In genomic region chr6:90575261-90575715, GRCm38 (mm10) we compare ENCODE assay signal across 8 mouse cellular contexts. TPM values are rescaled to one million over a fixed set of nuclear protein-coding genes. Genes with fewer than 3 reads are reported as not detected.
DNase-seq lines count a peak whose midpoint lies in the region; ATAC-seq and TF ChIP-seq lines count a peak whose summit lies in the region.

No protein-coding gene starts in this region.

- DNase-seq in B cell, adult 2 months: peak; percentile 75 to 76
- peak; percentile 81 for DNase-seq in adrenal gland, postnatal 25 days
- peak; percentile 89 for DNase-seq in embryonic facial prominence, embryonic 11.5 days (ENCODE audit: low spot score)
- DNase-seq in heart, adult 2 months: peak; percentile 59 to 83
- peak; percentile 84 for DNase-seq in kidney, adult 2 months
- peak; percentile 86 for DNase-seq in limb, embryonic 10.5 days (ENCODE audit: low spot score)
- DNase-seq in spleen, postnatal 10 days (ENCODE audit: low spot score in 2 of 2): peak; percentile 55 to 82

- H3K79me2 ChIP-seq in heart, adult 2 months (replicated peaks; ENCODE audit: control insufficient read depth, insufficient read depth, low read length): no peaks in the 10 kb centered on the region

- 36% methylated on average over 3 of the region's 3 CpGs for WGBS in embryonic facial prominence, embryonic 11.5 days
- 54% methylated on average over 3 of the region's 3 CpGs for WGBS in heart, adult 2 months
- 30% methylated on average over 3 of the region's 3 CpGs for whole genome bisulfite sequencing in kidney, adult 2 months
- WGBS in limb, embryonic 10.5 days: 50% methylated on average over 3 of the region's 3 CpGs
- WGBS in midbrain, embryonic 15.5 days: 36% methylated on average over 3 of the region's 3 CpGs

- TF ChIP-seq EP300 in heart, adult 2 months (IDR thresholded peaks at IDR 0.05; ENCODE audit: insufficient read depth, low read depth, low read length): 0 out of 2 replicates have a peak, but pooled peaks have one; percentile 25

- H3K36me3 ChIP-seq in embryonic facial prominence, embryonic 11.5 days (replicated peaks; ENCODE audit: control insufficient read depth, insufficient read depth, low read depth, low read length): no peaks in the 10 kb centered on the region
- no peaks in the 10 kb centered on the region for H3K36me3 ChIP-seq in heart, adult 2 months (ENCODE audit: control insufficient read depth, insufficient read depth, low read length)
- H3K36me3 ChIP-seq in kidney, adult 2 months (ENCODE audit: control insufficient read depth, insufficient read depth, low read length): no peaks in the 10 kb centered on the region
- H3K36me3 ChIP-seq in limb, embryonic 10.5 days: no peaks in the 10 kb centered on the region
- no peaks in the 10 kb centered on the region for H3K36me3 ChIP-seq in midbrain, embryonic 15.5 days (replicated peaks)

- no peak overlapping the region for H3K9ac ChIP-seq in embryonic facial prominence, embryonic 11.5 days (replicated peaks; ENCODE audit: low read length)
- no peak overlapping the region for H3K9ac ChIP-seq in heart, adult 2 months (ENCODE audit: low read depth, low read length)
- no peak overlapping the region for H3K9ac ChIP-seq in midbrain, embryonic 15.5 days

- ATAC-seq in embryonic facial prominence, embryonic 11.5 days (replicated peaks; ENCODE audit: insufficient number of reproducible peaks, low FRiP score, low TSS enrichment, low read depth): peak; percentile 63
- peak; percentile 61 for ATAC-seq in midbrain, embryonic 15.5 days (replicated peaks)

- H3K27me3 ChIP-seq in embryonic facial prominence, embryonic 11.5 days (ENCODE audit: control insufficient read depth, insufficient read depth, low read length): no peaks in the 10 kb centered on the region
- H3K27me3 ChIP-seq in heart, adult 2 months (ENCODE audit: control insufficient read depth, insufficient read depth, low read length): no peaks in the 10 kb centered on the region
- no peaks in the 10 kb centered on the region for H3K27me3 ChIP-seq in kidney, adult 2 months (replicated peaks; ENCODE audit: control insufficient read depth, insufficient read depth, low read length)
- H3K27me3 ChIP-seq in limb, embryonic 10.5 days (ENCODE audit: low read depth, poor library complexity, severe bottlenecking): no peaks in the 10 kb centered on the region
- H3K27me3 ChIP-seq in midbrain, embryonic 15.5 days (replicated peaks): no peaks in the 10 kb centered on the region

- peak; percentile 90 for TF ChIP-seq CTCF in heart, adult 2 months (IDR thresholded peaks at IDR 0.05)
- TF ChIP-seq CTCF in kidney, adult 2 months (conservative IDR thresholded peaks at IDR 0.05; ENCODE audit: insufficient read depth, insufficient read length, low read depth, low read length): peak; percentile 79

- no peak overlapping the region for H3K4me2 ChIP-seq in embryonic facial prominence, embryonic 11.5 days (ENCODE audit: low read depth, low read length)
- no peak overlapping the region for H3K4me2 ChIP-seq in midbrain, embryonic 15.5 days

- H3K9me3 ChIP-seq in embryonic facial prominence, embryonic 11.5 days (replicated peaks; ENCODE audit: control insufficient read depth, low read length): no peaks in the 10 kb centered on the region
- no peaks in the 10 kb centered on the region for H3K9me3 ChIP-seq in limb, embryonic 10.5 days (replicated peaks)
- no peaks in the 10 kb centered on the region for H3K9me3 ChIP-seq in midbrain, embryonic 15.5 days

- no peaks in the 10 kb centered on the region for H3K4me1 ChIP-seq in embryonic facial prominence, embryonic 11.5 days (ENCODE audit: control insufficient read depth, insufficient read depth, low read length)
- H3K4me1 ChIP-seq in heart, adult 2 months (ENCODE audit: control insufficient read depth, insufficient read depth, low read length): no peaks in the 10 kb centered on the region
- H3K4me1 ChIP-seq in kidney, adult 2 months (ENCODE audit: control insufficient read depth, insufficient read depth, low read length): peaks cover 4% of the 10 kb centered on the region
- H3K4me1 ChIP-seq in limb, embryonic 10.5 days: no peaks in the 10 kb centered on the region
- no peaks in the 10 kb centered on the region; the same call in 1 of the 2 replicates for H3K4me1 ChIP-seq in midbrain, embryonic 15.5 days

- TF ChIP-seq POLR2A in heart, adult 2 months (IDR thresholded peaks at IDR 0.05; ENCODE audit: insufficient read depth, low read depth, low read length): no peak
- no peak for TF ChIP-seq POLR2A in kidney, adult 2 months (IDR thresholded peaks at IDR 0.05; ENCODE audit: low read depth, low read length)

- no peak overlapping the region for H3K27ac ChIP-seq in embryonic facial prominence, embryonic 11.5 days (replicated peaks; ENCODE audit: low read depth, low read length)
- H3K27ac ChIP-seq in heart, adult 2 months: no peak overlapping the region
- H3K27ac ChIP-seq in kidney, adult 2 months (ENCODE audit: insufficient read depth, low read depth, low read length): no peak overlapping the region
- H3K27ac ChIP-seq in limb, embryonic 10.5 days: no peak overlapping the region
- H3K27ac ChIP-seq in midbrain, embryonic 15.5 days: no peak overlapping the region

- H3K4me3 ChIP-seq in embryonic facial prominence, embryonic 11.5 days (ENCODE audit: low read depth, low read length): no peak overlapping the region
- H3K4me3 ChIP-seq in heart, adult 2 months: no peak overlapping the region
- no peak overlapping the region for H3K4me3 ChIP-seq in kidney, adult 2 months (ENCODE audit: insufficient read depth, low read depth, low read length)
- no peak overlapping the region for H3K4me3 ChIP-seq in limb, embryonic 10.5 days
- H3K4me3 ChIP-seq in midbrain, embryonic 15.5 days: no peak overlapping the region

- intact Hi-C loops in heart, adult 2 months (cut with DNase I): loop anchor here (2.0 to 10.0 kb wide), 3 partner anchors 36 to 890 kb away; no protein-coding TSS in a partner anchor

RNA-seq across cellular contexts. Expression of gene Slc41a3, which starts 29.2 kb away (rescaled TPM):
- total RNA-seq in adrenal gland, postnatal 25 days (2021): 18.9 and 19.1 TPM in 2 replicates
- 2.5 TPM in 2 replicates for polyA plus RNA-seq in embryonic facial prominence, embryonic 11.5 days (2014; fragmentation: Nextera tagmentation; extraction: Ambion mirVana)
- total RNA-seq in heart, adult 2 months (2021): 100 to 1,000 TPM in 1 of 2 experiments, 10 to 100 TPM in 1; 91.9 to 139 TPM
- polyA plus RNA-seq in heart, adult 2 months (2012; rRNA removed): 100 and 128 TPM in 2 replicates
- 6.3 and 8.0 TPM in 2 replicates for polyA plus RNA-seq in kidney, adult 2 months (2012; rRNA removed)
- polyA plus RNA-seq in limb, embryonic 10.5 days (2016; fragmentation: Nextera tagmentation; extraction: Ambion mirVana): 1.6 and 2.4 TPM in 2 replicates
- 5.8 and 6.3 TPM in 2 replicates for polyA plus RNA-seq in midbrain, embryonic 15.5 days (2015; fragmentation: Nextera tagmentation; extraction: Ambion mirVana)

Comparison
In these comparisons a context has a peak if more than half of its experiments do, and no peak if none do; other contexts are left out.
1. RNA of gene Slc41a3, which starts 29.2 kb away (polyA plus RNA-seq): 100 to 128 TPM in heart, adult 2 months; 6.3 to 8.0 TPM in kidney, adult 2 months, 5.8 to 6.3 TPM in midbrain, embryonic 15.5 days, 2.5 TPM in embryonic facial prominence, embryonic 11.5 days and 1.6 to 2.4 TPM in limb, embryonic 10.5 days; every median in the first group is over 10 times any median in the second.
2. Peak in every context shown above with its lines, with median percentiles within 50 percentile points of each other: DNase-seq.